Mouse (Mus musculus): Measurements from ENCODE around the gene Elane.
A peak's percentile ranks its signal among the peaks of the same experiment; 100 is the strongest.

The Elane gene

GRCm38 (mm10) chr10:79886054-79886453 is at the start of gene Elane:
Gene Elane, plus strand, starts transcription at chr10:79886247.
- DNase-seq: no peak

GRCm38 (mm10) chr10:79836918-79837317 is 49.1 kb upstream of the Elane start:
- DNase-seq: no peak

GRCm38 (mm10) chr10:79838151-79838550 is 47.9 kb upstream of the Elane start:
- DNase-seq: peak; percentile 34

GRCm38 (mm10) chr10:79840091-79840490 is 46.0 kb upstream of the Elane start:
- DNase-seq: no peak

- peak; percentile 81 for DNase-seq
These were observed 45.1 kb upstream of the Elane start for GRCm38 (mm10) chr10:79840644-79841551.

- no peak for DNase-seq
These were observed 43.7 kb upstream of the Elane start for GRCm38 (mm10) chr10:79842322-79842721.

GRCm38 (mm10) chr10:79843476-79843875 is 42.6 kb upstream of the Elane start:
- no peak for DNase-seq

- DNase-seq: no peak
These were observed 39.5 kb upstream of the Elane start for GRCm38 (mm10) chr10:79846553-79846952.

- no peak for DNase-seq
These were observed 36.0 kb upstream of the Elane start for GRCm38 (mm10) chr10:79849941-79850628.

- no peak for DNase-seq
These were observed 34.4 kb upstream of the Elane start for GRCm38 (mm10) chr10:79851653-79852052.

DNA sequence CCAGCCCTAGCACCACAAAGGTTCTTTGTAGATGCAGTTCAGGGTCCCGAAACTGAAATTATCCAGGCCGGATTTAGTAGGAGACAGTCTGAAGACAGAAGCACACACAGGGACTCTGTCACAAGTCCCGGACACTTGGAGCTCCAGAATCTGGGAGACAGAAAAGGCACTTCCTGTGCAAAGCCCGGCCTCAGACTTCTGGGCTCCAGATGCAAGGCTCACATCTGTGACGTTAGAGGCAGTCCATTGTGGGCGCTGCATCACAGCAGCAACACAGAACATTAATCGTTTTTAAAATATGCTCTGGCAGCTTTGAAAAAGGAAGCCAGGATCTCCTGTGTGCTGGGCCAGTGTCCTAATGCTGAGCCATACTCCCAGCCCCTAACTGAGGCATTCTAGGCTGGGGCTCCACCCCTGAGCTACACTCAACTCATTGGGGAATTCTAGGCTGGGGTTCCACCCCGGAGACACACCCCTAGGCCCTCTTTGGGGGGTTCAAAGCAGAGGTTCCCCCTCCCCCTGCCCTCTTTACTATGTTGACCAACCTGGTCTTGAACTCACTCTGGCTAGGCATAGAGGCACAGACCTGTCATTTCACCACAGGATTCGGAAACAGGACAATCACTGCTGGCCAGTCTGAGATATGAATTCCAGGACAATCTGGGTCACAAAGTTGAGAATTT is 33.8 kb upstream of the Elane start:
- DNase-seq: peak; percentile 78

DNA sequence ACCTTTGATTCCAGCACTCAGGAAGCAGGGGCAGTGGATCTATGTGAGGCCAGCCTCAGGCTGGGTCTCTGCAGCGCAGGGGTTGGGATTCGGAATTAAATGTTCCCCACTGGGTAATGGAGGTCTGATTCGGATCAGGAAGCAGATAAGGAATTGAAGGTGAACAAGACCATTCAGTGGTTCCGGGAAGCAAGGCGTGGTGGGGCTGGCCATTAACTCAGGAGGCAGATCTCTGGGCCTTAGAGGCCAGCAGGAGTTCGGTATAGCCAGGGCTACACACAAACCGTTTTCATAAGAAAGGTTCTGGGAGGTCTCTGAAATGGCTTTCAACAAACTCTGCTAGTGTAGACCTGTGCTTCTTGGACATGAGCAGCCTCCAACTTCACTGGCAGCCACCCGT is 33.2 kb upstream of the Elane start:
- DNase-seq: no peak

GRCm38 (mm10) chr10:79853392-79853791 is 32.7 kb upstream of the Elane start:
- DNase-seq: peak; percentile 97

- DNase-seq: peak; percentile 99
These were observed 31.9 kb upstream of the Elane start, which contains the start of gene Ptbp1 for GRCm38 (mm10) chr10:79853860-79854795. Gene Ptbp1, plus strand, starts transcription at chr10:79854427.

GRCm38 (mm10) chr10:79854801-79855541 is 31.1 kb upstream of the Elane start:
- DNase-seq: peak; percentile 70

- DNase-seq: peak; percentile 96
These were observed 30.4 kb upstream of the Elane start for GRCm38 (mm10) chr10:79855558-79856184.

DNA sequence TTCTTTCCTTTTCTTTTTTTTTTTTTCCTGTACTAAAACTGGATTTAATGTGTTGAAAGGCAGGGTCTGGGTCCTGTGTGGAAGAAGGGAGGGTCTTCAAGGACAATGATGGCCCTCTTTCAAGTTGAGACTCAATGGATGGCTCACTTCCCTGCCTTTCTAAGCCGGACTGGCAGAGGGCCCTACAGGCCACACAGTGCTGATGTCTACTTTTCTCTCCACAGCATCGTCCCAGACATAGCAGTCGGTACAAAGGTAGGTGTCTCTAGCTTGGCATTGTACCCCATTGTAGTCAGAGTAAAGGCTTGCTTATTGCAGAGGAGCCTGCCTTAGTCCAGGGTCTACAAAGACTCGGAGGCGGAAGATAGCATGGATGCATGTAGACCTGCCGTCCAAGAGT is 29.8 kb upstream of the Elane start:
- DNase-seq: peak; percentile 33

DNA sequence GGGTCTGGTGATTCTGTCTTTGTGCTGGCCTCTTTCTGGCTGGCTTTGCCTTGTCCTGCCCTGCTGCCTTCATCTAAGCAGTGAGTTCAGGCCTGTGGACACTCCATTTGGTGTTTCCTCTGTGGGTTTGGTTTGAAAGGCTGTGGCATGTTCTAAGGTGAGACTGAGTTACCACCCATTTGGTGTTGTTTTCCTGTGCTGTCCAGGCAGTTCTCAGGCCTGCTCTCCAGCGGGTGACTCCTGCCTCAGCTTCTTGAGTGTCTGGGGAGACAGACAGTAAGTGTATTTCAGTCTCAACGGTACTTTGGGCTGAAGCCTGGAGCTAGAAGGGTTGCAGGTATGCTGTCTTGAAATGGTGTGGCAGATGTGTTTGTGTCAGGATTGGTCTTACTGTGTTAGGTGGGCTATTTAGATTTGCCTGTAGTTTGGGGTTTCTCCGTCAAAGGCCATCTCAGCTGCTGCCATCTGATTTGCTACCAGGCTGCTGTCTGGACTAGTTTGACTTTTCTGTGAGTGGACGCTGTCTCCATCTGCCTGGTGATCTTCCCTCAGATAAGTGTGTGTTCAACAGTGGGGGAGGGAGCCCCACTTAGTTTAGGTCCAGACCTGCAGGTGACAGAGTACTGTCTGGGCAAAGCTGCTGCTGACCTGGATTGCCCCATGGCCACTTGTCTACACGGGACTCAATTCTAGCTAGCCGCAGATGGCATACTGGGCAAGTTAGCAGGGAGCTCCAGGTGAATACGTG is 29.2 kb upstream of the Elane start:
- DNase-seq: peak; percentile 25

- DNase-seq: peak; percentile 81
These were observed 28.6 kb upstream of the Elane start for GRCm38 (mm10) chr10:79857452-79857811.

GRCm38 (mm10) chr10:79857894-79858293 is 28.2 kb upstream of the Elane start:
- no peak for DNase-seq
